Mouse (Mus musculus) fat pad, adult 2 months (tissue): ENCODE results near the gene Sec14l4.
"Not testable (repeated sequence)": the region's sequence is repeated elsewhere in the genome, so short reads cannot be mapped to it uniquely, and the experiment has no call there.

Source experiments
- DNase-seq: peaks from one replicate; pipeline ENCODE4 v3.0.0-alpha.2; 2011; ENCODE audit warnings: low read depth, low spot score; ENCODE audit errors: extremely low read depth

Gene Sec14l4

GRCm38 (mm10) chr11:4031126-4031941 is at the start of gene Sec14l4:
Gene Sec14l4, plus strand, starts transcription at chr11:4031462.
- peak; percentile 84 for DNase-seq

- DNase-seq: no peak
These were observed 49.7 kb upstream of the Sec14l4 start for GRCm38 (mm10) chr11:3981536-3981935.

GRCm38 (mm10) chr11:3982275-3983209 is 48.7 kb upstream of the Sec14l4 start:
- DNase-seq: no peak

- DNase-seq: no peak
These were observed 47.9 kb upstream of the Sec14l4 start, which contains the start of gene Gal3st1 for GRCm38 (mm10) chr11:3983291-3983862. Gene Gal3st1, plus strand, starts transcription at chr11:3983636.

- no peak for DNase-seq
These were observed 47.2 kb upstream of the Sec14l4 start for GRCm38 (mm10) chr11:3983863-3984745.

GRCm38 (mm10) chr11:3989748-3990147 is 41.5 kb upstream of the Sec14l4 start:
- no peak for DNase-seq

- DNase-seq: no peak
These were observed 38.1 kb upstream of the Sec14l4 start for GRCm38 (mm10) chr11:3993132-3993531.

GRCm38 (mm10) chr11:3993914-3994313 is 37.3 kb upstream of the Sec14l4 start:
- DNase-seq: no peak

- no peak for DNase-seq
These were observed 35.8 kb upstream of the Sec14l4 start for GRCm38 (mm10) chr11:3995511-3995910.

GRCm38 (mm10) chr11:3996840-3997239 is 34.4 kb upstream of the Sec14l4 start:
- DNase-seq: no peak

- DNase-seq: no peak
These were observed 33.1 kb upstream of the Sec14l4 start for GRCm38 (mm10) chr11:3997978-3998720.

GRCm38 (mm10) chr11:3999547-3999946 is 31.7 kb upstream of the Sec14l4 start:
- DNase-seq: no peak

GRCm38 (mm10) chr11:4001603-4002002 is 29.7 kb upstream of the Sec14l4 start:
- no peak for DNase-seq

GRCm38 (mm10) chr11:4005220-4005805 is 25.9 kb upstream of the Sec14l4 start:
- DNase-seq: no peak

GRCm38 (mm10) chr11:4006462-4006861 is 24.8 kb upstream of the Sec14l4 start:
- DNase-seq: no peak

- no peak for DNase-seq
These were observed 18.6 kb upstream of the Sec14l4 start for GRCm38 (mm10) chr11:4012616-4013015.

GRCm38 (mm10) chr11:4015796-4016195 is 15.5 kb upstream of the Sec14l4 start:
- DNase-seq: not testable (repeated sequence)

- not testable (repeated sequence) for DNase-seq
These were observed 9.2 kb upstream of the Sec14l4 start for GRCm38 (mm10) chr11:4022111-4022510.

- DNase-seq: no peak
These were observed 7.9 kb upstream of the Sec14l4 start for GRCm38 (mm10) chr11:4023321-4023720.
